Mouse (Mus musculus) cerebellum, postnatal 14 days (tissue): ENCODE data around the gene Gab2.

Experiments used
- DNase-seq, 2 experiments: peaks; one replicate each; pipeline ENCODE4 v3.0.0; 2021; ENCODE audit warnings: mixed read lengths in 2 of 2

Gene Gab2

DNA sequence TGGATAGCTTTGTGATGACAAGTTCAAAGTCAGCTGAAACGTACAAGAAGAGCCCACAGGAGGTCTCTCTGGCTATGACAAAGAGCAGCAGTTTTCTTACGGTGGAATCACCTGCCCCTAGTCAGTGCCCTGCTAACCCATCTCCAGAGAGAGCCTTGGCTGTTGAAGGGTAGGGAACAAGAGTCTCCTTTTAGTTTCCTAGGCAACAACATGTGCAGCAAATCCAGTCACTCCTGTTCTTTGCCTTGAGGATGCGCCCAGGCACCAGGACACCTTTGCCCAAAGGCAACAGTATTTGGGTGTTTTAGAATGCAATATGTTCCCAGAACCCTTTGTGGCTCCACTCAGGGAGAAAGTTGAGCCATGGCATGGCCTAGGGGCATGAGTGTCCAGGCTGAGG is 266.9 kb downstream of the Gab2 start:
- no peak for DNase-seq

DNA sequence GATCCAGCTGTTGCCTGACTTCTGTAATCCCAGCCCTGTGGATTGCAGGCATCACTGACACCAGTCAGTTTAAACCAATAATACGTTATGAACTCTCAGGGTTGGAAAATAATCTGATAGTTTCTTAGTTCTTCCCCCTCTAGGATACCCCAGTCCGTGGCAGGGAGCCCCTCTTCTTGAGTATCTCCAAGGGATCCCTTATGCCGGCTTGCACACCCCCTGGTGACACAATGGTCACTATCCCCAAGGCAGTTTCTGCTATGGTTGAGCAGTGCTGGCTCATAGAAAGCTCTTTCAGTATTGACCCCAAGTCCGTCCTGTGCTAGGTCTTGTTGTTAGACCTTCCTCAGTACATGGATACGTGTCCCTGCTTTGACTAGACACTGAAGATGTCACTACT is 267.4 kb downstream of the Gab2 start:
- DNase-seq, result no peak

DNA sequence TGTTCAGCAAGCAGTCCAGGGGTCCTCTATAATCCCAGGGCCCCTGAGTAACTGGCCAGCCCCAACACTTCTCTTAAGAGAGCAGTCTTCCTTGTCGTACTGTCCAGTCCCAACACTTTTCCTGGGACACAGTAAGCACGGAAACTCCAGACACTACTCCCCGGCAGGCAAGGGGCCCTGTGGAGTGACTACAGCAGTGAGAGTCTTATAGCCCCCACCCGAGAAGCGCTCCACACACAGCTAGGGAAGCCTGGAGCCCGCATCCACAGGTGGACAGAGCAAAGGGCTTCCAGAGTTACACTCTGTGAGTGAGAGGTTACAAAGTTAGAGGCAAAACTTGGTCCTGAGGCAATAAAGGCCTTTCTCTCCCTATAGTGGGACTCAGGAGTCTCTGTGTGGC is 268.1 kb downstream of the Gab2 start:
- no peak for DNase-seq

DNA sequence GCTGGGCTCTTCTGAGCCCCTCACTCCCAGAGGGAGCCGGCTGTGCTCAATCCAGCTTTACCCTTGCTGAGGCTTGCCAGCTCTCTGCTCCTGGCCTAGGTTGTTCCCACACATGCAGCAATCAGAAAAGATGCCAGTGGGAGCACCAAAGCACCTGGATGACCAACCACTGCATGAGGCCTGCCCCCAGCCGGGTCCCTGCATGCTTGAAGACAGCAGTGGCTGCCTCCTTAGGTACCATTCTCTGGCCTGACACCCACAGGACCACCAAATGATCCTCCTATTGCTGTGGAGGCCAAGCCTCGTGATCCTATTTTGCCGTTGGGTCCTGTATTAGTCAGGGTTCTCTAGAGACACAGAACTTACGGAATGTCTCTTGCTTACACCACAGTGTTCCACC is 269.5 kb downstream of the Gab2 start:
- DNase-seq, result no peak

DNA sequence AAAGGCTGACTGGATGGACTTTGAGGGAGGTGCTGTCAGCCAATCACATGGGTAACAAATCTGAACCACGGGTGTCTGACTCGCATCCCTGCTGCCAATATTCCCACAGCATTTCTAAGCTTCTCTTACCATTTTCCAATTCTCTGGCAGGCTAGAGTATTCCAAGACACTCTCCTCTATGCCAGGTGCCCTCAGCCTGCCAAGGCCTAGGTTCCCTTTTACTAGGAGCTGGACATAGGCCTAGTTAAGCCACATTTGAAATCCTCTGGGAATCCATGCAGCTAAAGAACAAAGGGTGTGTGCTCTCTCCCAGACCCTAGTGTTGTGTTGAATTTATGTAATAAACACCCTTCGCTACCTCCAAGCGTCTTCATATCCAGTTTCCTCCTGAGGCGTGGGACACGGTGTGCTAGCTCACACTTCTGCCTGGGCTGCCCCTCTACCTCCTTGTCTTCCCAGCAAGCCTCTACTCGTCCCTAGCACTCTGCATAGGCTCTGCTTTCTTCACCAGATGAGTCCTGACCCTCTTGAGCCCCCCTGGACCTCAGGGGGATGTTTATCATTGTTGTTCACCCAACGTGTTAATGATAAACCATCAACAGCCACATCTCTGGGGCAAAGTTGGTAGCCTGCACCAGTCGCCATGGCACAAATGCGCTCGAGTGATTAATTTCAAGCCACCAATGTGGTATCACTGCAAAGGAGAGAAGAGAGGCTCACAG is 270.6 kb downstream of the Gab2 start:
- DNase-seq, result no peak

DNA sequence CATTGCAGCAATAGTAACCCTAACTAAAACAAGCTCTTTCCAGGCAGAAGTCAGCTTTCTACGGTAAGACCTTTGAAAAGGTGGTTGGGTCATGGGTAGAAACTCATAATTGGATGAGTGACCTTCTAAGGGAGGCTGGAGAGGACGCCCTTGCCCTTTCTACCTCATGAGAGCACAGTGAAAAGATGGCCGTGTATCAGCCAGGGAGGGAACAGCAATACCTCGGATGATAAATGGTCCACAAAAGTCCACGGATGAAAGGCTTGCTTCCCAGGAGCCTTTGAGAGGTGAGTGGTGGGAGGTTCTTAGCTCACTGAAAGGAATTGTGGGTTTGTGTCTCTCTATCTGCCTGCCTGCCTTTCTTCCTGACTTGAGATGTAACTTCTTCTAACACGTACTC is 272.0 kb downstream of the Gab2 start:
- no peak for DNase-seq

DNA sequence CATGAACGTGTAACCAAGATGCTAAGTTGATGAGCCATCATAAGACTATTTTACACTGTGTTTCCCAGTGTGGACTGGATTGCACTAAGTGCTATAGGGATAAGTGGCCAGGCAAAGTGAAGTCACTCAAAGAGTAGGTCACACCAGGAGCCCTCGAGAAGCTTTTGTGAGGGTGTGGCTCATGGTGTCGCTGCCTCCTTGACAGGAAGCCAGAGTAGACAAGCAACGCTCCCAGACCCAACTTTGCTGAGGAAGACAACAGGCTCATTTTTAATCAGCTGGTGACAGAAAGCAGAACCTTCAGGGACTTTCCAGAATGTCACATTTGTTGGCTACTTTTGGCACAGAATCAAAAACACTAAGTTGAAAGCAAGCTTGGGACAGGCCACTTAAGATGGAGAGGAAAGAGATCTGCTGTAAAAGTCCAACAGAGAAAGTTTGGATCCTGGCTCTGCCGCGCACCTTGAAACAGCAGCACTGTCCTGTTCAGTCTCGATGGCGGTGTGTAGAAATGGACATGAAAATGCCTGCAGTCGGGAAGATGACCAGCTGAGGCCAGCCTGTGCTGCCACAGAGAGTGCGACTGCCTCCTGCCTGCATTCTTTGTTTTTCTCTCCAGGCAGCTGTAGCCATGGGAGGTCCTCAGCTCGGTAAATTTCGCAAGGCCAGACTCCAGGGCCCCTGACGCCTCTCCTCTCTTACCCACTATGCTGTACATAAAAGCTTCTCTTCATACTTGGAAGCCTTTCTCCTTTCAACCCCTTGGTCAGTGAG is 273.9 kb downstream of the Gab2 start:
- no peak for DNase-seq

DNA sequence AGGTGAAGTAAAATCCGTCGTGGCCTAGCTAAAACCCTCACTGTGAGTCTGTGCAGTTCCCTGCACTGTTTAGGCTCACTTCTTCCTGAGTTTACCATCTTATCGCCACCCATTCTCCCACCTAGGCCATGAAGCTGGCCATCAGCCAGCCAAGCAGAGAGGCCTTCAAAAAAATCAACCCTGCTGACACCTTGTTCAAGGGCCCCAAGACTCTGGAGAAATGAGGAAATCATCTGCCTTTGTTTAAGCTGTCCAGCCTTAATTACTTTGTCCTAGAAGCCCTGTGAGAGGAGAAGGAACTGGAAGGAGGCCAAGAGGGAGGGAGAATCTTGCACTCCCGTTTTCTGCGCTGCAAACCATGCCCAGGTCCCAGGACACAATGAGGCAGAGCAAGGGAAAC is 274.9 kb downstream of the Gab2 start:
- DNase-seq, result no peak

DNA sequence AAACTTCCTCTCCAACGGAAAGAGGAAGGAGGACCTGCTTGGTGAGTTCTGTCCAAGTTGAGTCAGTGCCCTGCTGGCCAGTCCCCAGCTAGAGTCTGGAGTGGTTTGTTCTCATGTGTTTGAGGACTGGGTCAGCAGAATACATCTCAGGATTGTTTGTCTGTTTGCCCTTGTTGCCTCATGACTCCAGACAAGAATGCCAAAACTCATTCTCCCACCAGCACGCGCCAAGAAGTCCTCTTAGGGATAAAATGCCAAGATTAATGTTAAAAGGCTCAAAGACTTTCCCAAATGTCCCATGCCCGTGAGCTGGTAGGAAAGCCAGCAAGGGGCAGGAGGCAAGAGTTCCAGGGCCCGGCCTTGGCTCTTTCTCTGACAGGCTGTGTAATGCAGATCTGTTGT is 275.5 kb downstream of the Gab2 start:
- DNase-seq, result no peak

DNA sequence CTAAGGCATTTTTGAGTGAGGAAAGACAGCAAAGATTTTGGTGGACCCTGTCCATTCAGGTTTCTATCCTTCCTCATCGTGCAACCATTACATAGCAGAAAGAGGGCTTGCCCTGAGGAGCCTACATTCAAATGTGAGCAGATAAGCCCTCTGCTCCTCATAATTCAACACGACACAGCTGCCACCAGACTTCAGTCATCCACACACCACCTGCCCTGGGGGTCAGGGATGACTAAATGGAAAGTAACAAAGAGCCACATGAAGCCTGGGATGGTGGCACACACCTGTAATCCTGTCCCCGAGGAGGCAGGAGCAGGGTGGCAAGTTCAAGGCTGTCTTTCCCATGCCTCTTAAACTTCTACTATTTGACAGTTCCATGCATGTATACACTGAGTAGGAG is 276.5 kb downstream of the Gab2 start:
- DNase-seq, result no peak

DNA sequence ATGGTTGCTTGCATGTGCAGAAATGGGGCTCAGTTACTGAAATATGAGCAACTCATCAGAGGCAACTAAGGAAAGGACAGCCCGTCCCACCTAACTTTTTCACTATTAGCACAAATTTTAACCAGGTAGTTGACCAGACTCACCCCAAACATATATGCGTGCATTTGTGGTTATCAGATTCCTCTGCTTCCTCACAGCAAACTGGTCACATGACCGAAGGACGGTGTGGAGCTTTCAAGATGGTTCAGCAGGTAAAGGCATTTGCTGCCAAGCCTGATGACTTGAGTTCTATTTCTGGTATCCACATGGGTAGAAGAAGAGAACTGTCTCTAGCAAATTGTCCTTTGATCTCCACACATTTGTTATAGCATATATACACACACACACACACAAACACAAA is 277.0 kb downstream of the Gab2 start:
- no peak for DNase-seq
